8 mouse cellular contexts compared by ENCODE assay signal in the genomic region with DNA sequence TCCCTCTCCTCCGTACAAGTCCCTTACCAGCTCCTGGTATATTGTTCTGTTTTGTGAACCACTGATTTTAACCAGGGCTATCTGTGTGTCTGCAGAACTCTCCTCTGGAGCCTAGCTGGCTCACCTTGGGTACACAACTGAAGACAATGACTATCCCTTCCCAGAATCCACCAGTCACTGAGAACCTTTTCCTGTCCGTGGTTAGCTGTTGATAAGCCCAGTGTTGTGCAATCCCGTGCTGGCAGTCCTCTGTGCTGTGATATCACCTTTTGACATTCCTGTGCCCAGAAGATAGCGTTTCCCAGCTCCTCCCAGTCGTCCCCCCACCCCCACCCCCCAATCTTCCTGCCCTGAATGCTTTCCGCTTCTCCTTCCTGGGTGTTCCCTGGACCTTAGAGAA.
DNase-seq lines count a peak whose midpoint lies in the region; ATAC-seq lines count a peak whose summit lies in the region.

No protein-coding gene starts in this region.

- no peak for DNase-seq in forebrain, embryonic 14.5 days (ENCODE audit: low spot score)
- DNase-seq in liver, embryonic 13.5 days: peak; percentile 83
- DNase-seq in ovary, postnatal 36 days (ENCODE audit: low spot score): peak; percentile 15
- DNase-seq in cerebellum, adult 11 months: no peak
- DNase-seq in cerebellum, adult 8-10 months: no peak

- no peak overlapping the region for H3K9ac ChIP-seq in forebrain, embryonic 14.5 days (ENCODE audit: low read length)
- H3K9ac ChIP-seq in forebrain, embryonic 15.5 days (replicated peaks): no peak overlapping the region
- no peak overlapping the region for H3K9ac ChIP-seq in hindbrain, embryonic 12.5 days
- 0 out of 2 replicates have a peak overlapping the region, but pooled peaks have one; percentile 61 for H3K9ac ChIP-seq in liver, embryonic 13.5 days

- H3K4me3 ChIP-seq in forebrain, embryonic 14.5 days (ENCODE audit: low read depth, low read length): no peak overlapping the region
- no peak overlapping the region for H3K4me3 ChIP-seq in forebrain, embryonic 15.5 days
- H3K4me3 ChIP-seq in hindbrain, embryonic 12.5 days: no peak overlapping the region
- H3K4me3 ChIP-seq in liver, embryonic 13.5 days (replicated peaks): peak overlapping the region; percentile 51

- ATAC-seq in forebrain, embryonic 14.5 days: peak; percentile 14; the same call in 1 of the 2 replicates
- ATAC-seq in forebrain, embryonic 15.5 days (replicated peaks): no peak
- peak; percentile 73 for ATAC-seq in common myeloid progenitor, adult 5-6 weeks (replicated peaks; ENCODE audit: low read depth, poor library complexity, severe bottlenecking)
- ATAC-seq in hindbrain, embryonic 12.5 days (ENCODE audit: low FRiP score): peak; percentile 21
- ATAC-seq in liver, embryonic 13.5 days (ENCODE audit: low read depth): peak; percentile 97

- no peaks in the 10 kb centered on the region for H3K27me3 ChIP-seq in forebrain, embryonic 14.5 days (replicated peaks; ENCODE audit: control insufficient read depth, insufficient read depth, low read length)
- H3K27me3 ChIP-seq in forebrain, embryonic 15.5 days: no peaks in the 10 kb centered on the region
- no peaks in the 10 kb centered on the region for H3K27me3 ChIP-seq in hindbrain, embryonic 12.5 days
- no peaks in the 10 kb centered on the region for H3K27me3 ChIP-seq in liver, embryonic 13.5 days

- H3K36me3 ChIP-seq in forebrain, embryonic 14.5 days (ENCODE audit: control insufficient read depth, insufficient read depth, low read length): no peaks in the 10 kb centered on the region
- no peaks in the 10 kb centered on the region for H3K36me3 ChIP-seq in forebrain, embryonic 15.5 days
- no peaks in the 10 kb centered on the region for H3K36me3 ChIP-seq in hindbrain, embryonic 12.5 days
- no peaks in the 10 kb centered on the region for H3K36me3 ChIP-seq in liver, embryonic 13.5 days

- WGBS in forebrain, embryonic 14.5 days: 48% methylated on average over 6 of the region's 6 CpGs
- WGBS in forebrain, embryonic 15.5 days: 58% methylated on average over 6 of the region's 6 CpGs
- WGBS in hindbrain, embryonic 12.5 days: 48% methylated on average over 6 of the region's 6 CpGs
- WGBS in liver, embryonic 13.5 days (ENCODE audit: insufficient replicate concordance): 3% methylated on average over 6 of the region's 6 CpGs

- H3K9me3 ChIP-seq in forebrain, embryonic 14.5 days (replicated peaks; ENCODE audit: control insufficient read depth, low read length): no peaks in the 10 kb centered on the region
- H3K9me3 ChIP-seq in forebrain, embryonic 15.5 days: no peaks in the 10 kb centered on the region
- no peaks in the 10 kb centered on the region for H3K9me3 ChIP-seq in hindbrain, embryonic 12.5 days (replicated peaks)
- H3K9me3 ChIP-seq in liver, embryonic 13.5 days (replicated peaks): no peaks in the 10 kb centered on the region

- H3K4me1 ChIP-seq in forebrain, embryonic 14.5 days (ENCODE audit: control insufficient read depth, insufficient read depth, low read length): peaks cover 4% of the 10 kb centered on the region; the same call in 1 of the 2 replicates
- peaks cover 5% of the 10 kb centered on the region; the same call in 1 of the 2 replicates for H3K4me1 ChIP-seq in forebrain, embryonic 15.5 days
- H3K4me1 ChIP-seq in hindbrain, embryonic 12.5 days: peaks cover 4% of the 10 kb centered on the region
- H3K4me1 ChIP-seq in liver, embryonic 13.5 days (replicated peaks): peaks cover 63% of the 10 kb centered on the region

- H3K27ac ChIP-seq in forebrain, embryonic 14.5 days (ENCODE audit: low read depth, low read length): no peak overlapping the region
- no peak overlapping the region for H3K27ac ChIP-seq in forebrain, embryonic 15.5 days (replicated peaks)
- no peak overlapping the region for H3K27ac ChIP-seq in hindbrain, embryonic 12.5 days
- peak overlapping the region; percentile 87 for H3K27ac ChIP-seq in liver, embryonic 13.5 days

- H3K4me2 ChIP-seq in forebrain, embryonic 14.5 days (ENCODE audit: low read length): no peak overlapping the region
- H3K4me2 ChIP-seq in forebrain, embryonic 15.5 days (replicated peaks): no peak overlapping the region
- H3K4me2 ChIP-seq in hindbrain, embryonic 12.5 days (replicated peaks): no peak overlapping the region
- peak overlapping the region; percentile 76 for H3K4me2 ChIP-seq in liver, embryonic 13.5 days

Comparison
In these comparisons a context has a peak if more than half of its experiments do, and no peak if none do; other contexts are left out.
1. DNase-seq: peak in liver, embryonic 13.5 days (single experiment) and ovary, postnatal 36 days (single experiment); none in forebrain, embryonic 14.5 days (single experiment), cerebellum, adult 11 months (single experiment) and cerebellum, adult 8-10 months (single experiment).